Mouse (Mus musculus) lung, embryonic 15.5 days (tissue): Measurements from ENCODE around the gene Arap2. TPM values are rescaled to one million over a fixed set of nuclear protein-coding genes. Genes with fewer than 3 reads are reported as not detected.

Experiments used
- ATAC-seq: fragments of 200-750 bp; cut with Nextera tagmentation; 2 replicates; pipeline ENCODE4 v1.8.0; 2017; ENCODE audit warnings: moderate number of reproducible peaks, borderline replicate concordance; ENCODE audit not compliant: low FRiP score, low TSS enrichment; ENCODE audit errors: extremely low read depth
- H3K27ac ChIP-seq: fragments of 300-500 bp; sonication (generic); 2 replicates; pipeline ENCODE4 v1.5.1; 2015; ENCODE audit warnings: moderate library complexity, mild to moderate bottlenecking, inconsistent platforms
- H3K27me3 ChIP-seq: fragments of 300-500 bp; sonication (generic); 2 replicates; pipeline ENCODE4 v1.6.1; 2015; ENCODE audit warnings: inconsistent platforms
- H3K36me3 ChIP-seq: fragments of 300-500 bp; sonication (generic); 2 replicates; pipeline ENCODE4 v1.6.1; 2015; ENCODE audit warnings: inconsistent platforms
- H3K4me1 ChIP-seq: fragments of 300-500 bp; sonication (generic); 2 replicates; pipeline ENCODE4 v1.6.1; 2015; ENCODE audit warnings: inconsistent platforms
- H3K4me2 ChIP-seq: fragments of 300-500 bp; sonication (generic); 2 replicates; pipeline ENCODE4 v1.6.1; 2015; ENCODE audit warnings: inconsistent platforms, mild to moderate bottlenecking, moderate library complexity
- H3K4me3 ChIP-seq: fragments of 300-500 bp; sonication (generic); 2 replicates; pipeline ENCODE4 v1.5.1; 2015; ENCODE audit warnings: mild to moderate bottlenecking, inconsistent platforms
- H3K9ac ChIP-seq: fragments of 300-500 bp; sonication (generic); 2 replicates; pipeline ENCODE4 v1.6.1; 2015; ENCODE audit warnings: inconsistent platforms
- H3K9me3 ChIP-seq: fragments of 300-500 bp; sonication (generic); 2 replicates; pipeline ENCODE4 v1.6.1; 2016; ENCODE audit warnings: inconsistent platforms
- WGBS: fragments of 180-500 bp; shearing (Covaris S2); methylation state at CpG from one replicate; pipeline ENCODE4 v1.1.7; 2015; 5-methylcytosine and 5-hydroxymethylcytosine counted together
- polyA plus RNA-seq: library from polyadenylated mRNA; unstranded; fragments of >200 nt; fragmentation: Nextera tagmentation; extraction: Ambion mirVana; gene quantifications from 2 replicates; pipeline ENCODE4 v1.2.1, GENCODE M21; 2015

Arap2 gene
- polyA plus RNA-seq, 1 experiment from 2014 or later: 7.3 TPM

GRCm38 (mm10) chr5:62587348-62587747 is 178.6 kb downstream of the Arap2 start:
- H3K4me2 ChIP-seq: no peak overlapping the region
- no peaks in the 10 kb centered on the region for H3K27me3 ChIP-seq
- no peak overlapping the region for H3K4me3 ChIP-seq
- no peaks in the 10 kb centered on the region for H3K9me3 ChIP-seq
- H3K9ac ChIP-seq: no peak overlapping the region
- no peaks in the 10 kb centered on the region for H3K36me3 ChIP-seq
- no peaks in the 10 kb centered on the region for H3K4me1 ChIP-seq
- ATAC-seq: no peak
- H3K27ac ChIP-seq: no peak overlapping the region
- WGBS: 87% methylated on average over 1 of the region's 1 CpGs

GRCm38 (mm10) chr5:62582643-62583042 is 183.3 kb downstream of the Arap2 start:
- H3K9me3 ChIP-seq: no peaks in the 10 kb centered on the region
- no peaks in the 10 kb centered on the region for H3K4me1 ChIP-seq
- ATAC-seq: no peak
- 23% methylated on average over 2 of the region's 2 CpGs for WGBS
- no peak overlapping the region for H3K9ac ChIP-seq
- H3K4me2 ChIP-seq: no peak overlapping the region
- H3K27ac ChIP-seq: no peak overlapping the region
- no peaks in the 10 kb centered on the region for H3K36me3 ChIP-seq
- H3K27me3 ChIP-seq: no peaks in the 10 kb centered on the region
- no peak overlapping the region for H3K4me3 ChIP-seq

DNA sequence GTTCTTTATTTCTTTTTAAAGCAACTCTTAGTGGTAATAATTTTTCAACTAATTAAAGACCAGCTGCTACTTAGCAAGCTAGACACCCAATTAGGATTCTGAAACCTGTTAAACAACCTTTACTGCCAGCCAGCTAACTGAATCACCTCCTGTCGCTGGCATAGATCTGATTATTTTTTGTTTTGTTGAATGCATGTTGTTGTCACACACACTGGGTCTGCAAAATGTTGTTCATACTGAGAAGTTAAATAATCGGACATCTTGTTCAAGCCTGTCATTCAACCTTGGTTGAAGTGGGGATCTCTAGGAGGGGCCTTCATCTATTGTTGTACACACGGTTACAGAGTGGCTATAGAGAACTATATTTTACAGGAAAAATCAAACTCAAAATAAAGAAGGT is 184.3 kb downstream of the Arap2 start:
- no peaks in the 10 kb centered on the region for H3K4me1 ChIP-seq
- no peaks in the 10 kb centered on the region for H3K27me3 ChIP-seq
- ATAC-seq: no peak
- 62% methylated on average over 3 of the region's 3 CpGs for WGBS
- H3K36me3 ChIP-seq: no peaks in the 10 kb centered on the region
- H3K4me2 ChIP-seq: no peak overlapping the region
- H3K9ac ChIP-seq: no peak overlapping the region
- H3K9me3 ChIP-seq: no peaks in the 10 kb centered on the region
- no peak overlapping the region for H3K27ac ChIP-seq
- no peak overlapping the region for H3K4me3 ChIP-seq

DNA sequence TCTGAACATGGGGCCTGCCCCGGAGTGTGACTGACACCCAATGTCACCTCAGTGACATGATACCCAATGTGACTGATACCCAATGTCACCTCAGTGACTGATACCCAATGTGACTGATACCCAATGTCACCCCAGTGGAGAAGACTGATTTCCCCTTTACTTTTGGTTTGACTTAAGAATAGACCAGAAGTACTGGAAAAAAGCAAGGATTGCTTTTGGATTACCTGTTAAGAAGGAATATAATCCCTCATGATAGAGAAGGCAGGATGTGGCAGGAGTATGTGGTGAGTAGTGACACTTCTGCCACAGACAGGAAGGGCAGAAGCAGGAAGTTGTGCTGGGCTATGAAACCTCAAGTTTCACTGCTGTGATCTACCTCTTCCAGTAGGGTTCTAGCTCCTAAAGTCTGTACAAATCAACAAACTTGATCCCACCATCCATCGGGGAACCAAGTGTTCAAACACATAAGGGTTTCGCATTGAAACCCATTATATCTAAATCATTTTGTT is 191.6 kb downstream of the Arap2 start:
- no peak overlapping the region for H3K4me3 ChIP-seq
- ATAC-seq: no peak
- no peaks in the 10 kb centered on the region for H3K27me3 ChIP-seq
- no peaks in the 10 kb centered on the region for H3K36me3 ChIP-seq
- H3K9ac ChIP-seq: no peak overlapping the region
- 94% methylated on average over 3 of the region's 3 CpGs for WGBS
- no peak overlapping the region for H3K27ac ChIP-seq
- no peaks in the 10 kb centered on the region for H3K4me1 ChIP-seq
- H3K4me2 ChIP-seq: no peak overlapping the region
- H3K9me3 ChIP-seq: no peaks in the 10 kb centered on the region

Other genes with a start within 250 kb of the Arap2 start
- not detected in 2 replicates for gene Dthd1, start 47.7 kb upstream of the Arap2 start, polyA plus RNA-seq